In the genomic region with DNA sequence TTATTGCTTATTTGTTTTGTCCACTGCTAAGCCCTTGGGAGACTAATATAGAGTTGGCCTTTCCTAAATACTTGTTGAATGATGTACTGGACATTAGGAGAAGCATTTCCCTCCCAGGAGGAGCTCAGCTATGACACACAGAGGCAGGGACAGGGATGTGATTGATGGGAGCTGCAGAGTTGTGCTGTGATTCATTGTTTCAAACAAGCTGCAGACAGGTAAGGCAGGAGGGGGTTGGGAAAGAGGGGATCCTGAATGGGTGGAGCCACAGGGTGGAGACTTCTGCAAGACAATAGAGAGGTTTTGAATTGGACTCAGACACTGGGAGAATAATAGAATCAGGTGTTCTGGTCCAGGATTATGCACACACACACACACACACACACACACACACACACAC, we compare ENCODE assay signal across 26 mouse cellular contexts. TPM values are rescaled to one million over a fixed set of nuclear protein-coding genes. Genes with fewer than 3 reads are reported as not detected.
DNase-seq lines count a peak whose midpoint lies in the region; ATAC-seq and TF ChIP-seq lines count a peak whose summit lies in the region.
"Had no signal": no experiment of that assay in that cellular context is flagged by ENCODE, and none has a peak within 500 bp of the region (broad histone marks: within the 10 kb centered on the region; RNA-seq: fewer than 3 reads in every experiment).

No protein-coding gene starts in this region.

- no peak for TF ChIP-seq EP300 in lung, postnatal 0 days (IDR thresholded peaks at IDR 0.05)

- peak overlapping the region; percentile 90 for H3K4me3 ChIP-seq in gastrocnemius, adult 2 months
- no peak overlapping the region for H3K4me3 ChIP-seq in lung, postnatal 0 days (ENCODE audit: low read depth, low read length)
- H3K4me3 ChIP-seq in macrophage (ENCODE audit: inconsistent target), result no peak overlapping the region
- no peak overlapping the region for H3K4me3 ChIP-seq in forebrain, embryonic 12.5 days (replicated peaks)
- H3K4me3 ChIP-seq: embryonic facial prominence, embryonic 13.5 days; erythroblast, embryonic 14.5 days; forebrain, embryonic 13.5 days; left cerebral cortex, adult 2 months; limb, embryonic 15.5 days; lung, embryonic 15.5 days had no signal

- H3K9ac ChIP-seq in lung, postnatal 0 days (replicated peaks; ENCODE audit: low read depth), result no peak overlapping the region
- H3K9ac ChIP-seq in forebrain, embryonic 12.5 days, result no peak overlapping the region
- H3K9ac ChIP-seq: embryonic facial prominence, embryonic 13.5 days; forebrain, embryonic 13.5 days; limb, embryonic 15.5 days; lung, embryonic 15.5 days had no signal

- H3K27me3 ChIP-seq in lung, postnatal 0 days (replicated peaks; ENCODE audit: insufficient read depth, low read length), result no peaks in the 10 kb centered on the region
- H3K27me3 ChIP-seq in forebrain, embryonic 12.5 days, result no peaks in the 10 kb centered on the region
- H3K27me3 ChIP-seq: embryonic facial prominence, embryonic 13.5 days; forebrain, embryonic 13.5 days; limb, embryonic 15.5 days; lung, embryonic 15.5 days had no signal

- H3K4me1 ChIP-seq in lung, postnatal 0 days (ENCODE audit: insufficient read depth, low read depth, low read length), result peaks cover 10% of the 10 kb centered on the region; the same call in 1 of the 2 replicates
- H3K4me1 ChIP-seq in forebrain, embryonic 12.5 days, result peaks cover 69% of the 10 kb centered on the region

- no peaks in the 10 kb centered on the region for H3K36me3 ChIP-seq in lung, postnatal 0 days (ENCODE audit: insufficient read depth, low read length)
- no peaks in the 10 kb centered on the region for H3K36me3 ChIP-seq in macrophage (ENCODE audit: inconsistent target)
- 0 out of 2 replicates have a peak, but pooled peaks cover 6% of the 10 kb centered on the region for H3K36me3 ChIP-seq in forebrain, embryonic 12.5 days (replicated peaks)
- H3K36me3 ChIP-seq: embryonic facial prominence, embryonic 13.5 days; limb, embryonic 15.5 days; lung, embryonic 15.5 days had no signal

- no peak overlapping the region for H3K4me2 ChIP-seq in lung, postnatal 0 days (replicated peaks; ENCODE audit: low read depth, low read length)
- H3K4me2 ChIP-seq in forebrain, embryonic 12.5 days, result no peak overlapping the region
- H3K4me2 ChIP-seq: limb, embryonic 15.5 days; midbrain, embryonic 11.5 days had no signal

- ATAC-seq in lung, postnatal 0 days, result no peak
- ATAC-seq in forebrain, embryonic 12.5 days (ENCODE audit: low FRiP score), result no peak
- ATAC-seq: forebrain, embryonic 13.5 days; hindbrain, postnatal 0 days had no signal

- no peak for TF ChIP-seq CTCF in gastrocnemius, adult 2 months (IDR thresholded peaks at IDR 0.05)
- TF ChIP-seq CTCF in lung, postnatal 0 days (IDR thresholded peaks at IDR 0.05), result no peak

- intact Hi-C loops in gastrocnemius, adult 2 months (cut with DNase I), result no loop called here

- H3K9me3 ChIP-seq in lung, postnatal 0 days (ENCODE audit: low read length), result no peaks in the 10 kb centered on the region
- no peaks in the 10 kb centered on the region for H3K9me3 ChIP-seq in forebrain, embryonic 12.5 days
- H3K9me3 ChIP-seq: embryonic facial prominence, embryonic 13.5 days; forebrain, embryonic 13.5 days; limb, embryonic 15.5 days; lung, embryonic 15.5 days had no signal

- H3K79me2 ChIP-seq in macrophage (ENCODE audit: inconsistent target), result peaks cover 79% of the 10 kb centered on the region

- no peak for DNase-seq in gastrocnemius, adult 2 months
- no peak for DNase-seq in gastrocnemius, postnatal 4 days (ENCODE audit: low spot score in 2 of 2)
- DNase-seq in lung, postnatal 0 days (ENCODE audit: low spot score), result peak; percentile 11
- DNase-seq in lung, adult 18-20 months, result no peak
- peak; percentile 92 for DNase-seq in ES-CJ7 (ENCODE audit: low read depth, low spot score)
- no peak for DNase-seq in right cerebral cortex, postnatal 25 days
- DNase-seq: adrenal gland, adult 8-10 months; cerebellum, adult 8-10 months; cerebellum, postnatal 36 days; embryo, embryonic 11 days; kidney, adult 11 months; layer of hippocampus, adult 9-11 months; left cerebral cortex, postnatal 4 days; lung, postnatal 4 days; right cerebral cortex, adult 18-20 months; thymus, postnatal 14 days had no signal

- peak overlapping the region; percentile 98 for H3K27ac ChIP-seq in gastrocnemius, adult 2 months
- H3K27ac ChIP-seq in lung, postnatal 0 days (ENCODE audit: low read length), result peak overlapping the region; percentile 10; the same call in 1 of the 2 replicates
- peak overlapping the region; percentile 96 for H3K27ac ChIP-seq in macrophage
- H3K27ac ChIP-seq in forebrain, embryonic 12.5 days, result no peak overlapping the region
- H3K27ac ChIP-seq: embryonic facial prominence, embryonic 13.5 days; forebrain, embryonic 13.5 days; hindbrain, postnatal 0 days; left cerebral cortex, adult 2 months; limb, embryonic 15.5 days; lung, embryonic 15.5 days had no signal

RNA-seq across cellular contexts. Expression of gene Zfp710, which starts 5.4 kb away (rescaled TPM):
- 10 to 100 TPM; 21.5 to 37.5 TPM for total RNA-seq in gastrocnemius, adult 2 months (2021)
- total RNA-seq in gastrocnemius, postnatal 4 days (2021), result 10 to 100 TPM; 17.5 to 18.1 TPM
- 11.1 and 12.9 TPM in 2 replicates for polyA plus RNA-seq in lung, postnatal 0 days (2015; fragmentation: Nextera tagmentation; extraction: Ambion mirVana)
- 100 to 1,000 TPM in 9 of 26 experiments, 10 to 100 TPM in 17; 10.9 to 127 (median 87.0) TPM for total RNA-seq in macrophage (2018; cell fraction: chromatin; rRNA removed)
- total RNA-seq in macrophage (2018; cell fraction: cytosol; rRNA removed), result 10 to 100 TPM; 18.9 to 85.9 (median 65.4) TPM
- total RNA-seq in macrophage (2018; cell fraction: nucleus; rRNA removed), result 100 to 1,000 TPM in 9 of 26 experiments, 10 to 100 TPM in 17; 15.7 to 151 (median 83.9) TPM
- polyA plus RNA-seq in macrophage (2018), result 33.7 to 69.0 TPM (median 50.1 TPM) in 3 replicates
- 30.5 and 33.9 TPM in 2 replicates for polyA plus RNA-seq in forebrain, embryonic 12.5 days (2016; fragmentation: Nextera tagmentation; extraction: Ambion mirVana)

Comparison
In these comparisons a context has a peak if more than half of its experiments do, and no peak if none do; other contexts are left out.
1. DNase-seq: peak in lung, postnatal 0 days (single experiment) and ES-CJ7 (single experiment); none in gastrocnemius, adult 2 months (single experiment), gastrocnemius, postnatal 4 days (0 of 2), lung, adult 18-20 months (0 of 2) and right cerebral cortex, postnatal 25 days (single experiment).